Mouse (Mus musculus) embryonic facial prominence, embryonic 11.5 days (tissue): Measurements from ENCODE around the gene Grb2. TPM values are rescaled to one million over a fixed set of nuclear protein-coding genes. Genes with fewer than 3 reads are reported as not detected.

Experiments used
- ATAC-seq: fragments of 200-750 bp; cut with Nextera tagmentation; replicated peaks from 2 replicates; pipeline ENCODE4 v1.8.0; 2017; ENCODE audit warnings: low read depth; ENCODE audit not compliant: insufficient number of reproducible peaks, low FRiP score, low TSS enrichment
- DNase-seq: peaks from one replicate; pipeline ENCODE4 v3.0.0-alpha.2; 2015; ENCODE audit warnings: low spot score
- H3K27ac ChIP-seq: fragments of 300-500 bp; sonication (generic); replicated peaks from 2 replicates; pipeline ENCODE4 v1.5.1; 2014; ENCODE audit warnings: mild to moderate bottlenecking, low read depth, low read length, control low read depth
- H3K27me3 ChIP-seq: fragments of 300-500 bp; sonication (generic); 2 replicates; pipeline ENCODE4 v1.6.1; 2014; ENCODE audit warnings: mild to moderate bottlenecking, low read length, moderate library complexity, mixed read lengths; ENCODE audit not compliant: control insufficient read depth, insufficient read depth
- H3K36me3 ChIP-seq: fragments of 300-500 bp; sonication (generic); replicated peaks from 2 replicates; pipeline ENCODE4 v1.6.1; 2014; ENCODE audit warnings: low read depth, mild to moderate bottlenecking, low read length, moderate library complexity, mixed read lengths; ENCODE audit not compliant: control insufficient read depth, insufficient read depth
- H3K4me1 ChIP-seq: fragments of 300-500 bp; sonication (generic); 2 replicates; pipeline ENCODE4 v1.6.1; 2014; ENCODE audit warnings: low read length, mixed read lengths; ENCODE audit not compliant: control insufficient read depth, insufficient read depth
- H3K4me2 ChIP-seq: fragments of 300-500 bp; sonication (generic); 2 replicates; pipeline ENCODE4 v1.6.1; 2014; ENCODE audit warnings: low read depth, mild to moderate bottlenecking, control low read depth, low read length, moderate library complexity
- H3K4me3 ChIP-seq: fragments of 300-500 bp; sonication (generic); 2 replicates; pipeline ENCODE4 v1.5.1; 2014; ENCODE audit warnings: low read depth, low read length, control low read depth
- H3K9ac ChIP-seq: fragments of 300-500 bp; sonication (generic); replicated peaks from 2 replicates; pipeline ENCODE4 v1.6.1; 2014; ENCODE audit warnings: mild to moderate bottlenecking, control low read depth, low read length
- H3K9me3 ChIP-seq: fragments of 300-500 bp; sonication (generic); replicated peaks from 2 replicates; pipeline ENCODE4 v1.6.1; 2016; ENCODE audit warnings: mild to moderate bottlenecking, low read length, inconsistent platforms, mixed read lengths; ENCODE audit not compliant: control insufficient read depth
- WGBS: fragments of 180-500 bp; shearing (Covaris S2); extraction: QIAGEN DNeasy Blood & Tissue Kit; methylation state at CpG from one replicate; pipeline ENCODE4 v1.1.7; 2014; 5-methylcytosine and 5-hydroxymethylcytosine counted together
- polyA plus RNA-seq: library from polyadenylated mRNA; unstranded; fragments of >200 nt; fragmentation: Nextera tagmentation; extraction: Ambion mirVana; gene quantifications from 2 replicates; pipeline ENCODE4 v1.2.1, GENCODE M21; 2014

Gene Grb2
- polyA plus RNA-seq, 1 experiment from 2014 or later, result 61.8 TPM

- Histone ChIP-seq H3K4me1 (no peaks in the 10 kb centered on the region), H3K9me3 (no peaks in the 10 kb centered on the region), H3K4me3 (no peak overlapping the region), H3K4me2 (no peak overlapping the region), H3K27ac (no peak overlapping the region), H3K36me3 (no peaks in the 10 kb centered on the region; the same call in 1 of the 2 replicates), H3K9ac (no peak overlapping the region), H3K27me3 (no peaks in the 10 kb centered on the region)
- DNase-seq, result no peak
- WGBS, result 88% methylated on average over 5 of the region's 5 CpGs
- ATAC-seq, result no peak
Observed at GRCm38 (mm10) chr11:115691013-115691412, 17.4 kb downstream of the Grb2 start.

DNA sequence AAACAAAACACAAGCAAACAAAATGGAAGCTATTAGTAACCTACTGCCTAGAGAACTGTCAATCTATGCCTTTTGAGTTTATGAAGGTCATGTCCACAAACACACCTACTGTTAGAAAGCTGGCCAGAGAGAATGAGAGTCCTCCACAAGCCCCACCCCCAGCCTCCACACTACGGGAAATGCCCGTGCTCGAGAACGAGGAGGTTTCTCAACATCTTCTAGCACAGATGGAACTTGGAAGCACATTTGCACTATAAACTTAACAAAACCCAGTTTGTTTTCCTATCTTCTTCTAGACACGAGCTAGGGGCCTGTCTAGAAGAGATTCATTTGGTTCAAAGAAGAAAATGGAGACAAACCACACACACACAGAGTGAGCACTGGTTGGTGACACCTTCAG is 18.0 kb downstream of the Grb2 start:
- WGBS, result 85% methylated on average over 5 of the region's 5 CpGs
- ATAC-seq (no peak), DNase-seq (no peak)
- Histone ChIP-seq H3K27ac (no peak overlapping the region), H3K27me3 (no peaks in the 10 kb centered on the region), H3K36me3 (no peaks in the 10 kb centered on the region; the same call in 1 of the 2 replicates), H3K9ac (no peak overlapping the region), H3K4me2 (no peak overlapping the region), H3K4me1 (no peaks in the 10 kb centered on the region), H3K4me3 (no peak overlapping the region), H3K9me3 (no peaks in the 10 kb centered on the region)

DNA sequence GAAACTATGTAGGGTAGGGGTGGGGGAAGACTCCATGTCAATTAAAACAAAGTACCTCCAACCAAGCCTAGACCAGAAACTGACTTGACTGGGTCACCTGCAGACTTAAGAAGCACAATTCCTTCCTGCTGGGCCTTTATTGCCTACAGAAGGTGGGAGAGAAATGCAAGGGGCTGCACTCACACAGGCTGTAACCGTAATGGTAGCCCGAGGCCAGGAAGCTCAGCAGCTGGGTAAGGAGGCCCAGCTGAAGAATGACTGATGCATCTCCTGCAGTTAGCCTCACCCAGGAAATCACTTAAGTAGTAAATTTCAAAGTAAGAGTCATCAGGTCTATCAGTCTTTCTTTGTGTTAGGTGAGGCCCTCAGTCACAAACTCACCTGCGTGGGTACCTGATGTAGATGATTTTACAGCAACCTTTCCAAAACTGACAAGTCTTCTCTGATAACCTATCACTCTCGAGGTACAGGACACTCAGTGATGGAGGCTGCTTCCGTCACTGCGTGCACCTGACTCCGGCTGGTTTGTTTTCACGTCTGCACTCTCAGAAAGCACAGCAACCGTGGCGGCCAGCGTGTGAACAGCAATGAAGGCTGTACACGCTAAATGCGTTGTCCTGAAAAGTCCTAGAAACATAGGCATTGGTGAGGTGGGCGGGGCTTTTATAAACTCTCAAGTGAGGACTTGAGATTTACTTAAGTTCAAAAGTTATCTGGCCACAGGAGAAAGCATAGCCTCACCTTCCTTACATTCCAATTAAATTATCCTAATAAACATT is 19.1 kb downstream of the Grb2 start:
- H3K27me3 ChIP-seq, result no peaks in the 10 kb centered on the region
- DNase-seq, result no peak
- no peaks in the 10 kb centered on the region for H3K4me1 ChIP-seq
- WGBS, result 92% methylated on average over 14 of the region's 14 CpGs
- H3K36me3 ChIP-seq, result no peaks in the 10 kb centered on the region; the same call in 1 of the 2 replicates
- no peak for ATAC-seq
- no peak overlapping the region for H3K27ac ChIP-seq
- no peak overlapping the region for H3K9ac ChIP-seq
- H3K9me3 ChIP-seq, result no peaks in the 10 kb centered on the region
- H3K4me2 ChIP-seq, result no peak overlapping the region
- no peak overlapping the region for H3K4me3 ChIP-seq

- H3K9me3 ChIP-seq, result no peaks in the 10 kb centered on the region
- H3K9ac ChIP-seq, result no peak overlapping the region
- H3K4me3 ChIP-seq, result no peak overlapping the region
- H3K36me3 ChIP-seq, result no peaks in the 10 kb centered on the region; the same call in 1 of the 2 replicates
- DNase-seq (no peak), ATAC-seq (no peak)
- no peaks in the 10 kb centered on the region for H3K4me1 ChIP-seq
- no peak overlapping the region for H3K27ac ChIP-seq
- WGBS, result 93% methylated on average over 6 of the region's 6 CpGs
- H3K27me3 ChIP-seq, result no peaks in the 10 kb centered on the region
- H3K4me2 ChIP-seq, result no peak overlapping the region
Observed at GRCm38 (mm10) chr11:115686369-115686768, 22.0 kb downstream of the Grb2 start.

- Histone ChIP-seq H3K4me3 (no peak overlapping the region), H3K4me2 (no peak overlapping the region), H3K9me3 (no peaks in the 10 kb centered on the region), H3K9ac (no peak overlapping the region), H3K27me3 (no peaks in the 10 kb centered on the region), H3K27ac (no peak overlapping the region), H3K4me1 (no peaks in the 10 kb centered on the region), H3K36me3 (no peaks in the 10 kb centered on the region; the same call in 1 of the 2 replicates)
- no peak for ATAC-seq
- 88% methylated on average over 7 of the region's 7 CpGs for WGBS
- no peak for DNase-seq
Observed at GRCm38 (mm10) chr11:115685954-115686353, 22.4 kb downstream of the Grb2 start.

DNA sequence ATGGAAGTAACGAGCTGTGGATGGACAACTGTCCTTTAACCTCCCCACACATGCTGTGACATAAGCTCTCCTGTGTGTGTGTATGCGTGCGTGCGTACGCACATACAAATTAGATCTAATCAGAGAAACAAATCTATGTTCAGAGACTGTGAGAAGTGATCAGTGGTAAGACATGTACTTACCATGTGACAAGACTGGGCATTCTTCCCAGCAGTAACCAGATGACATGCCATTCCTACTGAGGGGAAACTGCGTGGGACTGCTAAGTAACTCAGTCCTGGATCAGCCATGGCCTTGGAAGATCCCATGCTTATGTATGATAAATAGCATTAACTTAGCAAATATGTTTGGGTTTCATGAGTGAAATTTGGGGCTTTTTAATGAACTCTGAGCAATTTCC is 23.5 kb downstream of the Grb2 start:
- H3K9me3 ChIP-seq, result no peaks in the 10 kb centered on the region
- WGBS, result 97% methylated on average over 6 of the region's 6 CpGs
- H3K36me3 ChIP-seq, result no peaks in the 10 kb centered on the region; the same call in 1 of the 2 replicates
- H3K27ac ChIP-seq, result no peak overlapping the region
- no peak overlapping the region for H3K4me2 ChIP-seq
- H3K9ac ChIP-seq, result no peak overlapping the region
- H3K27me3 ChIP-seq, result no peaks in the 10 kb centered on the region
- no peak overlapping the region for H3K4me3 ChIP-seq
- no peak for ATAC-seq
- DNase-seq, result no peak
- no peaks in the 10 kb centered on the region for H3K4me1 ChIP-seq

- H3K27me3 ChIP-seq, result no peaks in the 10 kb centered on the region
- WGBS, result 90% methylated on average over 5 of the region's 5 CpGs
Observed at GRCm38 (mm10) chr11:115683326-115683725, 25.1 kb downstream of the Grb2 start.

DNA sequence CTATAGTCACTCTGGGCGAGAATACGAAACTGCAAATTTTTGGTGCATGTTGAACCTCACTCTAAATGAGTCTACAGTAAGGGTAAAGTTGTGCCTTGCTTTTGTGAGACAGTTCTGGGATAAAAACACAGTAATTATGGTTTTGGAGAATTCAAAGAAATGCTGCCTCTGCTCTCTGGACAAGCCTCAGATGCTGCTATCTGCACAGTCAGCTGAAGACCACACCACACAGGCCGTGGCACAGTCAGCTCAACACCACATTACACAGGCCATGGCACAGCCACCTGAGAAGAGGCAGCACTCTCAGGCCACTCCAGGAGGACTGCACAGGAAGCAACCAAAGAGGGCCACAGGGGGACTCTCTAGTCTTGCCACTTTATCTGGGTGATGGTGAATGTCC is 26.0 kb downstream of the Grb2 start:
- Histone ChIP-seq H3K4me3 (no peak overlapping the region), H3K36me3 (no peaks in the 10 kb centered on the region; the same call in 1 of the 2 replicates), H3K9me3 (no peaks in the 10 kb centered on the region), H3K4me2 (no peak overlapping the region), H3K27me3 (no peaks in the 10 kb centered on the region), H3K27ac (no peak overlapping the region), H3K4me1 (no peaks in the 10 kb centered on the region), H3K9ac (no peak overlapping the region)
- ATAC-seq (no peak), DNase-seq (no peak)
- WGBS, result 94% methylated on average over 3 of the region's 3 CpGs

More at GRCm38 (mm10) chr11:115683326-115683725, 25.1 kb downstream of the Grb2 start:
- Histone ChIP-seq H3K27ac (no peak overlapping the region), H3K4me1 (no peaks in the 10 kb centered on the region), H3K9ac (no peak overlapping the region), H3K4me2 (no peak overlapping the region), H3K4me3 (no peak overlapping the region), H3K36me3 (no peaks in the 10 kb centered on the region), H3K9me3 (no peaks in the 10 kb centered on the region)
- DNase-seq, result no peak
- no peak for ATAC-seq
